Mouse (Mus musculus): ENCODE results near the gene Mycbp2. TPM values are rescaled to one million over a fixed set of nuclear protein-coding genes. Genes with fewer than 3 reads are reported as not detected.

Mycbp2 gene
- polyA plus RNA-seq, 2 experiments: 7.0 to 8.2 TPM

DNA sequence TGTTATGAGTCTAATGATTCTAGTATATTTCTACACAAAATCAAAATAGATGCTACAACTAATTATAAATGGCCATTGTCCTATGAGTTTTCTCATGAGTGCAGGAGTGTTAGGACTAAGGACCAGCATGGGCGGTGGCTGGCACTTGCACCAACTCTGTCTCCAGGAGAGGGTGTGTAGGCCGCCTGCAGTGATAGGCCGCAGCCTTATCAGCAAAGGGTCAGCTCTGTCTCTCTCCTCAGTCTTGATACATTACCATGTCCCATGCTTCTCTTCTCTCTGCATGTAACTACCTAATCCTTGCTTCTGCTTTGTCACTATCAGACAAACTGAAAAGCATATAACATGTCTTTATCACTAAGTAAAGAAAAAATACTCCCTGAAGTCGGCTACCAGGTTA, 69.9 kb downstream of the Mycbp2 start:
- DNase-seq (ENCODE audit: low read depth in 3 of 3, low spot score in 3 of 3): peak; percentile 30 to 41 (median 40)
- no peaks in the 10 kb centered on the region for H3K9me3 ChIP-seq (ENCODE audit: control insufficient read depth, low read length)
- no peak overlapping the region for H3K4me2 ChIP-seq (ENCODE audit: low read depth)
- TF ChIP-seq CTCF (IDR thresholded peaks at IDR 0.05; ENCODE audit: low read depth) (peak; percentile 18; the same call in 1 of the 2 replicates), EP300 (IDR thresholded peaks at IDR 0.05; ENCODE audit: low read depth) (0 out of 2 replicates have a peak, but pooled peaks have one; percentile 20)
- H3K9ac ChIP-seq (replicated peaks): no peak overlapping the region
- H3K27ac ChIP-seq: no peak overlapping the region
- 23% methylated on average over 4 of the region's 4 CpGs for WGBS (ENCODE audit: insufficient replicate concordance)
- ATAC-seq (ENCODE audit: insufficient read depth): peak; percentile 99
- H3K27me3 ChIP-seq (ENCODE audit: control insufficient read depth, insufficient read depth, low read length): no peaks in the 10 kb centered on the region
- H3K36me3 ChIP-seq (replicated peaks; ENCODE audit: control insufficient read depth, insufficient read depth, low read depth): no peaks in the 10 kb centered on the region; the same call in 1 of the 2 replicates
- no peak overlapping the region for H3K4me3 ChIP-seq (ENCODE audit: insufficient read depth in 1 of 2, low read depth in 2 of 2, low read length in 2 of 2)
- peaks cover 0 to 7% of the 10 kb centered on the region in 2 experiments; a peak in 3 of 4 replicates for H3K4me1 ChIP-seq (replicated peaks; ENCODE audit: control insufficient read depth in 2 of 2, insufficient read depth in 2 of 2, low read length in 1 of 2)

DNA sequence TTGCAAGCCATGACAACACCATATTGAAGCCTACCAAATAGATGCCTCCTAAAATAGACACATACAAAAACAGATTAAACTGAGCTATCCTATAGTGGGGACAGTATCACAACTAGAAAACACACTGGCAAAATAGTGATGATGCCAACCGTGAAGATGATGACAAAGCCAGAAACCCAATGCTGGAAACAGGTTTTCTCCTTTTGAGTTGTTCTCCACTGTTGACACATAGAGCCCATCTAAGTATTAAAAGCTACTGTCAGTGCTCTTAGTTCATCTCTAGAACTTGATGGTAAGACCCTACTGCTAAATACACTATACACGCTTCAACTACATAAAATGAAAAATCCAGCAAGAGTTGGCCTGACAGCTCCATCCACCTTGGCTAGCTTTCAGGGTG, 86.2 kb downstream of the Mycbp2 start:
- no peak overlapping the region for H3K9ac ChIP-seq (replicated peaks)
- H3K4me1 ChIP-seq (replicated peaks; ENCODE audit: control insufficient read depth in 2 of 2, insufficient read depth in 2 of 2, low read length in 1 of 2): no peaks in the 10 kb centered on the region
- 77% methylated on average over 2 of the region's 2 CpGs for WGBS (ENCODE audit: insufficient replicate concordance)
- TF ChIP-seq CTCF (IDR thresholded peaks at IDR 0.05; ENCODE audit: low read depth) (no peak), EP300 (IDR thresholded peaks at IDR 0.05; ENCODE audit: low read depth) (no peak)
- no peaks in the 10 kb centered on the region for H3K36me3 ChIP-seq (replicated peaks; ENCODE audit: control insufficient read depth, insufficient read depth, low read depth)
- H3K9me3 ChIP-seq (ENCODE audit: control insufficient read depth, low read length): no peaks in the 10 kb centered on the region
- no peak for ATAC-seq (ENCODE audit: insufficient read depth)
- H3K4me2 ChIP-seq (ENCODE audit: low read depth): no peak overlapping the region
- H3K4me3 ChIP-seq (ENCODE audit: insufficient read depth in 1 of 2, low read depth in 2 of 2, low read length in 2 of 2): no peak overlapping the region
- no peaks in the 10 kb centered on the region for H3K27me3 ChIP-seq (ENCODE audit: control insufficient read depth, insufficient read depth, low read length)
- no peak overlapping the region for H3K27ac ChIP-seq
- DNase-seq (ENCODE audit: low read depth in 3 of 3, low spot score in 3 of 3): no peak

DNA sequence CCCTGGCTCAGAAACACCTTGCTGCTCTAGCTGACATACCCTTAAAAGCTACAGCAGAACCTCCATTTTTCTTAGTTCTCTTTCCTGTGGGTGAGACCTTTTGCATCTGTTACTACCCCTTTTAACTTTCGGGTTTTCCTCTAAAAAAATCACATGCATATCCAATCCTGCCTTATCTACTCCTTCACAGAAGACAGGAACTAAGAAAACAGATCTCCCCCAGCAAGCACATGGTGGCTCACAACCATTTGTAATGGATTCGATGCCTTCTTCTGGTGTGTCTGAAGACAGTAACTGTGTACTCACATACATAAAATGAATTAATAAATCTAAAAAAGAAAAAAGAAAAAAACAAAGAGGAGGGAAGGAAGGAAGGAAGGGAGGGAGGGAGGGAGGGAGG, 87.9 kb downstream of the Mycbp2 start:
- TF ChIP-seq CTCF (IDR thresholded peaks at IDR 0.05; ENCODE audit: low read depth) (no peak), EP300 (IDR thresholded peaks at IDR 0.05; ENCODE audit: low read depth) (no peak)
- WGBS (ENCODE audit: insufficient replicate concordance): 37% methylated on average over 2 of the region's 2 CpGs
- no peaks in the 10 kb centered on the region for H3K27me3 ChIP-seq (ENCODE audit: control insufficient read depth, insufficient read depth, low read length)
- H3K9ac ChIP-seq (replicated peaks): no peak overlapping the region
- no peak overlapping the region for H3K4me3 ChIP-seq (ENCODE audit: insufficient read depth in 1 of 2, low read depth in 2 of 2, low read length in 2 of 2)
- no peaks in the 10 kb centered on the region for H3K9me3 ChIP-seq (ENCODE audit: control insufficient read depth, low read length)
- H3K36me3 ChIP-seq (replicated peaks; ENCODE audit: control insufficient read depth, insufficient read depth, low read depth): no peaks in the 10 kb centered on the region
- DNase-seq (ENCODE audit: low read depth in 3 of 3, low spot score in 3 of 3) (no peak), ATAC-seq (ENCODE audit: insufficient read depth) (no peak)
- no peak overlapping the region for H3K4me2 ChIP-seq (ENCODE audit: low read depth)
- no peaks in the 10 kb centered on the region for H3K4me1 ChIP-seq (replicated peaks; ENCODE audit: control insufficient read depth in 2 of 2, insufficient read depth in 2 of 2, low read length in 1 of 2)
- H3K27ac ChIP-seq: no peak overlapping the region

DNA sequence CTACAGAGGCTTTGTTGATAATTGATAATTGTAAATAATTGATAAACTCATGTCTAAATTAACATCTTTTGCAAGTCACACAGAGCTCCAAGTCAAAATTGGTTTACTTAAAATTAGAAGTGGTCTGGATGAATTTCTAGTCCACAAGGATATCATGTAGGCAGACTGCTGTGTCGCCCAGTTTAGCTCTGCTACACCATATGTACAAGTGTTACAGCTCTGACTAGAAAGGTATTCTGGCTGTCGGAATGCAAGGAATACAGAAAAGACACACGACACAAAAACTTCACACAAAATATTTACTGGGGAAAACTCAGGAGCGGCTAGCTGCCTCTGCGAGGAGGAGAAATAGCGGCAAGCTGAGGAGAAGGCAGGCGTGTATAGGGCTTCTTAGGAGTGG, 89.7 kb downstream of the Mycbp2 start:
- H3K9ac ChIP-seq (replicated peaks): no peak overlapping the region
- H3K4me1 ChIP-seq (replicated peaks; ENCODE audit: control insufficient read depth in 2 of 2, insufficient read depth in 2 of 2, low read length in 1 of 2): no peaks in the 10 kb centered on the region
- H3K4me2 ChIP-seq (ENCODE audit: low read depth): no peak overlapping the region
- no peak for DNase-seq (ENCODE audit: low read depth in 3 of 3, low spot score in 3 of 3)
- no peaks in the 10 kb centered on the region for H3K9me3 ChIP-seq (ENCODE audit: control insufficient read depth, low read length)
- no peak overlapping the region for H3K27ac ChIP-seq
- ATAC-seq (ENCODE audit: insufficient read depth): no peak
- 84% methylated on average over 7 of the region's 7 CpGs for WGBS (ENCODE audit: insufficient replicate concordance)
- H3K4me3 ChIP-seq (ENCODE audit: insufficient read depth in 1 of 2, low read depth in 2 of 2, low read length in 2 of 2): no peak overlapping the region
- H3K36me3 ChIP-seq (replicated peaks; ENCODE audit: control insufficient read depth, insufficient read depth, low read depth): no peaks in the 10 kb centered on the region
- TF ChIP-seq CTCF (IDR thresholded peaks at IDR 0.05; ENCODE audit: low read depth): no peak
- no peak for TF ChIP-seq EP300 (IDR thresholded peaks at IDR 0.05; ENCODE audit: low read depth)
- H3K27me3 ChIP-seq (ENCODE audit: control insufficient read depth, insufficient read depth, low read length): no peaks in the 10 kb centered on the region

DNA sequence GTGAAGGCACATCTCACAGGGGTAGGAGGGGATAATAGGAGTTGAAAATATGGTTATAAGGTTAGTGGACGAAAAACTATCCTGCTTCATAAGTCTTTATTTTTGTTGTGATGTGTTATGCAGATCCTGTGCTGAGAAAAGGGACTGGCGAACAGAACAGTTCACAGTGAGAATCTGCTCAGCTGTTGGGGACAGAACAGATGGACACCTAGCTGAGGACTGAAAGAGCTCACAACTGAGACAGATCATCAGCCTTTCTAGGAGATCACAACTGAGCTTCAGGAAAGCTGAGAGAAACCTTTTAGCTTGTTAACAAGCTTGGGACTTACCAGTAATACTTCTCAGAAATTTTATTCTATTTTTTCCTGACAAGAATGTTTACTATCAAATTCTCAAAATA, 92.3 kb downstream of the Mycbp2 start:
- Histone ChIP-seq H3K36me3 (replicated peaks; ENCODE audit: control insufficient read depth, insufficient read depth, low read depth) (no peaks in the 10 kb centered on the region), H3K27me3 (ENCODE audit: control insufficient read depth, insufficient read depth, low read length) (no peaks in the 10 kb centered on the region), H3K27ac (no peak overlapping the region), H3K4me2 (ENCODE audit: low read depth) (no peak overlapping the region), H3K9me3 (ENCODE audit: control insufficient read depth, low read length) (no peaks in the 10 kb centered on the region), H3K4me1 (replicated peaks; ENCODE audit: control insufficient read depth in 2 of 2, insufficient read depth in 2 of 2, low read length in 1 of 2) (no peaks in the 10 kb centered on the region), H3K4me3 (ENCODE audit: insufficient read depth in 1 of 2, low read depth in 2 of 2, low read length in 2 of 2) (no peak overlapping the region), H3K9ac (replicated peaks) (no peak overlapping the region)
- TF ChIP-seq CTCF (IDR thresholded peaks at IDR 0.05; ENCODE audit: low read depth) (no peak), EP300 (IDR thresholded peaks at IDR 0.05; ENCODE audit: low read depth) (no peak)
- WGBS (ENCODE audit: insufficient replicate concordance): 71% methylated on average over 2 of the region's 2 CpGs
- DNase-seq (ENCODE audit: low read depth in 3 of 3, low spot score in 3 of 3) (no peak), ATAC-seq (ENCODE audit: insufficient read depth) (no peak)
